Mouse (Mus musculus) myocyte (in vitro differentiated cells): ENCODE measurements around the gene Lim2. TPM values are rescaled to one million over a fixed set of nuclear protein-coding genes. Genes with fewer than 3 reads are reported as not detected.
A peak's percentile ranks its signal among the peaks of the same experiment; 100 is the strongest.
"Not testable (repeated sequence)": the region's sequence is repeated elsewhere in the genome, so short reads cannot be mapped to it uniquely, and the experiment has no call there.

Experiments used
- H3K27me3 ChIP-seq: one replicate; pipeline ENCODE4 v1.6.1; 2011; ENCODE audit not compliant: control insufficient read depth, insufficient read depth, insufficient read length
- H3K36me3 ChIP-seq: one replicate; pipeline ENCODE4 v1.6.1; 2011; ENCODE audit not compliant: control insufficient read depth, insufficient read depth
- H3K4me2 ChIP-seq: one replicate; pipeline ENCODE4 v1.6.1; 2011; ENCODE audit warnings: low read depth, control low read depth
- H3K4me3 ChIP-seq: one replicate; pipeline ENCODE4 v1.5.1; 2011; ENCODE audit warnings: mild to moderate bottlenecking, control low read depth, moderate library complexity
- H3K79me2 ChIP-seq: one replicate; pipeline ENCODE4 v1.6.1; 2011; ENCODE audit not compliant: control insufficient read depth, insufficient read depth
- H3ac ChIP-seq: one replicate; pipeline ENCODE4 v1.6.1; 2011; ENCODE audit not compliant: control insufficient read depth, insufficient read length
- CEBPB ChIP-seq: IDR thresholded peaks from 2 replicates; pipeline ENCODE4 v1.6.1; 2011; ENCODE audit warnings: mild to moderate bottlenecking, moderate library complexity; ENCODE audit not compliant: poor library complexity, insufficient read depth, severe bottlenecking
- E2F4 ChIP-seq: IDR thresholded peaks from one replicate; pipeline ENCODE4 v1.6.1; 2011; ENCODE audit warnings: mild to moderate bottlenecking, control low read depth, moderate library complexity; ENCODE audit not compliant: insufficient read depth
- MAX ChIP-seq: IDR thresholded peaks from one replicate; pipeline ENCODE4 v1.6.1; 2011; ENCODE audit warnings: low read depth, mild to moderate bottlenecking, control low read depth
- MYOD1 ChIP-seq, 3 experiments: IDR thresholded peaks; one replicate each; pipeline ENCODE4 v1.6.1; 2011; ENCODE audit warnings: control low read depth in 2 of 3, low read depth in 2 of 3, mild to moderate bottlenecking in 2 of 3, moderate library complexity in 1 of 3; ENCODE audit not compliant: insufficient read length in 2 of 3, control insufficient read depth in 1 of 3
- MYOG ChIP-seq, 3 experiments: IDR thresholded peaks; one replicate each; pipeline ENCODE4 v1.6.1; 2011; ENCODE audit warnings: control low read depth in 2 of 3, low read depth in 2 of 3, mild to moderate bottlenecking in 2 of 3; ENCODE audit not compliant: insufficient read length in 2 of 3, control insufficient read depth in 1 of 3, insufficient read depth in 1 of 3
- POLR2A ChIP-seq: IDR thresholded peaks from one replicate; pipeline ENCODE4 v1.6.1; 2011; ENCODE audit warnings: low read depth, mild to moderate bottlenecking, control low read depth, moderate library complexity; ENCODE audit not compliant: insufficient read length
- POLR2AphosphoS2 ChIP-seq: IDR thresholded peaks from one replicate; pipeline ENCODE4 v1.6.1; 2011; ENCODE audit warnings: low read depth, control low read depth; ENCODE audit not compliant: insufficient read length
- REST ChIP-seq: IDR thresholded peaks from one replicate; pipeline ENCODE4 v1.6.1; 2011; ENCODE audit warnings: mild to moderate bottlenecking, control low read depth, moderate library complexity; ENCODE audit not compliant: insufficient read depth, insufficient read length
- SRF ChIP-seq: IDR thresholded peaks from one replicate; pipeline ENCODE4 v1.6.1; 2011; ENCODE audit warnings: low read depth; ENCODE audit not compliant: control insufficient read depth, insufficient read length
- TCF12 ChIP-seq: IDR thresholded peaks from one replicate; pipeline ENCODE4 v1.6.1; 2011; ENCODE audit warnings: mild to moderate bottlenecking, control low read depth; ENCODE audit not compliant: poor library complexity, insufficient read depth, severe bottlenecking
- TCF3 ChIP-seq: IDR thresholded peaks from one replicate; pipeline ENCODE4 v1.6.1; 2011; ENCODE audit warnings: low read depth, control low read depth; ENCODE audit not compliant: insufficient read length
- USF1 ChIP-seq: IDR thresholded peaks from one replicate; pipeline ENCODE4 v1.6.1; 2011; ENCODE audit warnings: low read depth, mild to moderate bottlenecking, control low read depth, moderate library complexity
- polyA plus RNA-seq: library from polyadenylated mRNA; unstranded; fragments of >200 nt; fragmentation: generic; extraction: Trizol; gene quantifications from one replicate; pipeline ENCODE4 v1.2.1, GENCODE M21; 2012; ENCODE audit warnings: missing spikeins

Gene Lim2
- polyA plus RNA-seq, 1 experiment, result not detected

GRCm38 (mm10) chr7:43407573-43407972, 19.9 kb upstream of the Lim2 start:
- TF ChIP-seq MAX (no peak), SRF (no peak), MYOG (IDR thresholded peaks at IDR 0.05; ENCODE audit: control insufficient read depth in 1 of 3, insufficient read depth in 1 of 3, insufficient read length in 2 of 3, low read depth in 2 of 3) (no peak), USF1 (no peak)
- H3K27me3 ChIP-seq, result no peaks in the 10 kb centered on the region
- no peaks in the 10 kb centered on the region for H3K79me2 ChIP-seq
- H3K4me3 ChIP-seq, result no peak overlapping the region
- H3K36me3 ChIP-seq, result no peaks in the 10 kb centered on the region
- no peak overlapping the region for H3K4me2 ChIP-seq
- no peak overlapping the region for H3ac ChIP-seq

GRCm38 (mm10) chr7:43408131-43408553, 19.3 kb upstream of the Lim2 start, which contains the start of gene Siglecg:
Gene Siglecg (plus strand): TSS chr7:43408204.
- Histone ChIP-seq H3ac (no peak within 1 kb of the TSS), H3K36me3 (no peaks in the 10 kb centered on the region)

GRCm38 (mm10) chr7:43409084-43409483, 18.4 kb upstream of the Lim2 start:
- TF ChIP-seq REST (no peak), MYOD1 (IDR thresholded peaks at IDR 0.05; ENCODE audit: control insufficient read depth in 1 of 3, insufficient read length in 2 of 3, low read depth in 2 of 3) (no peak), CEBPB (no peak), USF1 (no peak), POLR2AphosphoS2 (no peak), MAX (no peak), SRF (no peak), TCF12 (no peak), MYOG (IDR thresholded peaks at IDR 0.05; ENCODE audit: control insufficient read depth in 1 of 3, insufficient read depth in 1 of 3, insufficient read length in 2 of 3, low read depth in 2 of 3) (no peak), E2F4 (no peak), POLR2A (no peak), TCF3 (no peak)
- no peaks in the 10 kb centered on the region for H3K79me2 ChIP-seq
- peak overlapping the region; percentile 38 for H3K4me2 ChIP-seq
- H3K36me3 ChIP-seq, result no peaks in the 10 kb centered on the region
- no peak overlapping the region for H3ac ChIP-seq
- no peak overlapping the region for H3K4me3 ChIP-seq
- H3K27me3 ChIP-seq, result no peaks in the 10 kb centered on the region

More at GRCm38 (mm10) chr7:43408131-43408553, 19.3 kb upstream of the Lim2 start, which contains the start of gene Siglecg:
- Histone ChIP-seq H3K79me2 (no peaks in the 10 kb centered on the region), H3K27me3 (no peaks in the 10 kb centered on the region), H3K4me2 (no peak within 1 kb of the TSS), H3K4me3 (no peak within 1 kb of the TSS)
- TF ChIP-seq POLR2A, result no peak

GRCm38 (mm10) chr7:43411724-43412123, 15.7 kb upstream of the Lim2 start:
- H3K27me3 ChIP-seq, H3K36me3 ChIP-seq, H3ac ChIP-seq, H3K79me2 ChIP-seq, H3K4me2 ChIP-seq, H3K4me3 ChIP-seq: not testable (repeated sequence)

GRCm38 (mm10) chr7:43417298-43417697, 10.2 kb upstream of the Lim2 start:
- Histone ChIP-seq H3K4me3 (no peak overlapping the region), H3K27me3 (no peaks in the 10 kb centered on the region), H3K79me2 (no peaks in the 10 kb centered on the region), H3K4me2 (no peak overlapping the region), H3ac (no peak overlapping the region), H3K36me3 (no peaks in the 10 kb centered on the region)
- TF ChIP-seq CEBPB, result no peak
- no peak for TF ChIP-seq SRF
- TF ChIP-seq TCF12, result no peak
- no peak for TF ChIP-seq POLR2A
- TF ChIP-seq REST, result no peak
- no peak for TF ChIP-seq USF1
- no peak for TF ChIP-seq MAX
- no peak for TF ChIP-seq MYOD1 (IDR thresholded peaks at IDR 0.05; ENCODE audit: control insufficient read depth in 1 of 3, insufficient read length in 2 of 3, low read depth in 2 of 3)
- TF ChIP-seq POLR2AphosphoS2, result no peak
- TF ChIP-seq E2F4, result no peak
- TF ChIP-seq MYOG (IDR thresholded peaks at IDR 0.05; ENCODE audit: control insufficient read depth in 1 of 3, insufficient read depth in 1 of 3, insufficient read length in 2 of 3, low read depth in 2 of 3), result no peak
- no peak for TF ChIP-seq TCF3
